Mouse (Mus musculus): ENCODE measurements around the gene Cga. TPM values are rescaled to one million over a fixed set of nuclear protein-coding genes. Genes with fewer than 3 reads are reported as not detected.
A peak's percentile ranks its signal among the peaks of the same experiment; 100 is the strongest.

Cga gene
- not detected for total RNA-seq (2022)

DNA sequence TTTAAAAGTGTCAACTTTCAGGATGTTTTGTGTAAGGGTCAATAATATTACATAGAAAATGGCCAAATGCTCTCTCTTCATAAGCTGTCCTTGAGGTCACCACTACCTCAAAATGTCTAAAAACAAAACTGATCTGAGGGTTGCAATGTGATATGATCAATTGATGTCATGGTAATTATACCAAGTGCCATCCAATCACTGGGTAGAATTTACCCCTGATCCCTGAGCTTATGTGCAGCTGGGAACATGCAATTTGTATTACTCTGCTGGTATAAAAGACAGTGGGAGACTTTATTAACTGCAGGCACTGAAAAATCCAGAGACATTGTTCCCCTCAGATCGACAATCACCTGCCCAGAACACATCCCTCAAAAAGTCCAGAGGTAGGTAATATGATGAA, at the start of gene Cga:
Cga (plus strand) TSS at position 301 of the 400 bp plus-strand sequence.
- no peak for DNase-seq

- DNase-seq = no peak
These were observed 49.7 kb upstream of the Cga start for GRCm38 (mm10) chr4:34843839-34844238.

DNA sequence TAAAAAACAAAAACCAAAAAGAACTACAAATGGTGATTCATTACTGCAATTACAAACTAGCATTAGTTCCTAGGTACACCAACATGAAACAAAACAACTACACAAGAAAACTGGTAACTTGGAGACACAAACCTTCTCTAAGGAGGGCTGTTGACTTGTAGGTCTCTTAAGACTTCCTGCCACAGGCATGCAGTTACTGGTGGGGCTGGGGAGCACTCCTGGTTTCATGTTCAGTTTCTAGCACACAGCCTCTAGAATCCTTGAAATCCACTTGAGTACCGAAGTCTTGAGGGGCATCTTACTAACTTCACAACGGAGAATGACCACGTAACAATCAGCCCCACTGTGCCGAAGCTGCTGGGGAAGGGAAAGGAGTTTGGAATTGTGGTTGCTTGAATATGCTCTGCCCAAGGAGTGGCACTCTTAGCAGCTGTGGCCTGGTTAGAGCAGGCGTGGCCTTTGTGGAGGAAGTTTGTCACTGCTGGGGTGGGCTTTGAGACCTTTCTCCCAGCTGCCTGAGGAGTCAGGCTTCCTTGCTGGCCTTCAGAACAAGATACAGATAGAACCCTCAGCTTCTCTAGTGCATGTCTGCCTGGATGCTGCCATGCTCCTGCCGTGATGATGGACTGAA, 45.8 kb upstream of the Cga start:
- DNase-seq = no peak

DNA sequence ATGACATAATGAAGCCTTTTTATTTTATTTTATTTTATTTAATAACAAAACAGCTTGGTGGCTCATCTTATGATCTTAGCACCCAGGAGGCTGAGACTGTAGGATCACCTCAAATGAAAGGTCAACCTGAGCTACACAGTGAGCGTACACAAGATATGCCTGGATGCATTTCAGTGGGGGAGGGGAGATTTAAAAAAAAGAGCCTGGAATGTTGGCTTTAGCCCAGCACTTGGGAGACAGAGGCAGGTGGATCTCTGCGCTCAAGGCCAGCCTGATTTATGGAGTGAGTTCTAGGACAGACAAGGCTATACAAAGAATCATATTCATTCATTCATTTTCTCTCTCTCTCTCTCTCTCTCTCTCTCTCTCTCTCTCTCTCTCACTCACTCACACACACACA, 43.4 kb upstream of the Cga start:
- DNase-seq = no peak

DNA sequence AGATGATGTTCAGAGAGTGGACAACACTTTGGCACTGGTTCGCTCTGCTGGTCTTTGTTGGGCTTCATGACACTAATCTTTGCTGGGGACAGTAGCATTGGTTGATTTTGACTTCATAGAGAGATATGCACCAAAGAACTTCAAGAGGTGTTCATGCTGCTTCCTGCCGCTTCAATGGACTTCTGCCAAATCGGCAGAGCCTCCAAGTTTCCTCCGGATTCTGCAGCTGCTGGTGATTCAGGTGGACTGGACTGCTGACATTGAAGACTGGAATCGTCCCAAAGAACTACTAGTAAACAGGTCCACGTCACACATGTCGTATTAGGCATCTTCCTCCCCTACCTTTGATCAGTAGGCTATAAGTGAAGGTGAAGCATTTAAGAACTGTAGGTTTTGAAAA, 41.5 kb upstream of the Cga start:
- no peak for DNase-seq

- no peak for DNase-seq
These were observed 37.6 kb upstream of the Cga start for GRCm38 (mm10) chr4:34855966-34856365.

DNA sequence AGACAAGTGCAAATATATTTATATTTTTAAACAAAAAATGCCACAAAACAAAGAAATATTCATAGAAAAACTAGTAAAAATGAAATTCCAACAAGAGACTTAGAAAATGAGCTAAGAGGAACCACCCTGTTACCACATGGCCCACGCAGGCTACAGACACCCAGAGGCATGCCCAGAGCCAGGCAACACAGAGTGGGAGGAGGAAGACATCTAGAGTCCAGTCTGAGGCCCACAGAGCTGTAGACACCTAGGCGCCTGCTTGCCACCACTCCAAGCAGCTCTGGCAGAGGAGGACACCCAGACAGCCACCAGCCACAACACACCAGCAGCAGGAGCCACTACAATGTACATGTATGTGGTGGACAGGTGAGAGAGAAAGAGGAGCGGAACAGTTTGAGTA, 34.7 kb upstream of the Cga start:
- no peak for DNase-seq

GRCm38 (mm10) chr4:34859416-34859815, 34.2 kb upstream of the Cga start:
- DNase-seq = no peak

- no peak for DNase-seq
These were observed 32.1 kb upstream of the Cga start for GRCm38 (mm10) chr4:34861438-34861837.

DNA sequence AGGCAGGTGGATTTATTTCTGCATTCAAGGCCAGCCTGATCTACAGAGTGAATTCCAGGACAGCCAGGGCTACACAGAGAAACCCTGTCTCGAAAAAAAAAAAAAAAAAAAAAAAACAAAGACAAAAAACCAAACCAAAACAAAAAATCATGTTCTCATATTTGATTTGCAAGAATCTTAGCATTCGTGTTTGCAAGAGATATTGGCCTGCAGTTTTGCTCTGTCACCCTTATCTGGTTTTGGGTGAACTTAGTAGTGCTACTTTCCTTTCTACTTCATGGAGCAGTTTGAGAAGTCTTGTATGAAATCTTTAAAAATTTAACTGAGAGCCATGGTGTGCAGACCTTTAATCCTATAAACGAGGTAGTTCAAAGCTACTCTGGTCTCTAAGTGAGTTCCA, 23.8 kb upstream of the Cga start:
- no peak for DNase-seq

- no peak for DNase-seq
These were observed 20.6 kb upstream of the Cga start for GRCm38 (mm10) chr4:34872896-34873495.

DNA sequence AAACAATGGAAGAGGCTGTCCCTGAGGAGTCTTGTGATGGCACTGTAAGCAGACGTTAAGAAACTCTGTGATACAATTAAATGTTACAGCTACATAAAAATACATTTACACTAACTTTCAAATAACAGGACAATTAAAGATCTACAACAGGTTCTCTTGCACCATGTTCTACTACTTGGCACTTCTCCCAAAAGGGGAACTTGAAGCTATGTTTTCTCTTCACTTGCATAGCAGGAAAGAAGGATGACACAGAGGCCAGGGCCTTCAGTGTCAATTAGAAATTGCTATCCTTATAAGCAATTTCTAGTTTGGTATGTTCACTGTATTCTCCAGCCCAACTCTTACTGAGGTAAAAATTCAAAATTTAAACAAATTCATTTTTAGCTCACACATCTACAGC, 19.3 kb upstream of the Cga start:
- no peak for DNase-seq

DNA sequence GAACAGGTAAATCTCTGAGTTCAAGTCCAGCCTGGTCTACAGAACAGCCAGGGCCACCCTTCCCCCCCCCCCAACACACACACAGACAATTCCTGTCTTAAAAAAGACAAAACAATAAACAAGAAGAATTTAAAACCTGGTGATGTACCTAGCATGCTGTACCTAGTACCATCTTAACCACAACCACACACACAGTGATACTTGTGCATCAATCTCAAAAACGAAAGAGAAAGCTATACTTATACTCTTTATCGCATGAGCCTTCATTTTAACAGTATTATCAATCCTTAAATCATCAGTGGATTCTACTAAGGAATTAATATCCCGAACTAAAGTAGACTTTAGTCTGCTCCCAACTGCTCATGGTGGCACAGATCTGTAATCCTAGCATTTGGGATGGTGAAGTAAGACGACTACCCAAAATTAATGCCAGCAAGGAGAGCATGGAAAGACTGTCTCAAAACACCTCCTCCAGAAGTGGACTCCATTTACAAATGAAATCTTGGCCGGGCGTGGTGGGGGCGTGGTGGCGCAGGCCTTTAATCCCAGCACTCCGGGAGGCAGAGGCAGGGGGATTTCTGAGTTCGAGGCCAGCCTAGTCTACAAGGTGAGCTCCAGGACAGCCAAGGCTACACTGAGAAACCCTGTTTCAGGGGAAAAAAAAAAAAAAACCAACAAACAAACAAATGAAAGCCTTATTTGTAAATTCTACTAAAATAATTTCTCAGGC, 12.5 kb upstream of the Cga start:
- DNase-seq = no peak

GRCm38 (mm10) chr4:34881851-34882250, 11.7 kb upstream of the Cga start:
- DNase-seq = no peak

DNA sequence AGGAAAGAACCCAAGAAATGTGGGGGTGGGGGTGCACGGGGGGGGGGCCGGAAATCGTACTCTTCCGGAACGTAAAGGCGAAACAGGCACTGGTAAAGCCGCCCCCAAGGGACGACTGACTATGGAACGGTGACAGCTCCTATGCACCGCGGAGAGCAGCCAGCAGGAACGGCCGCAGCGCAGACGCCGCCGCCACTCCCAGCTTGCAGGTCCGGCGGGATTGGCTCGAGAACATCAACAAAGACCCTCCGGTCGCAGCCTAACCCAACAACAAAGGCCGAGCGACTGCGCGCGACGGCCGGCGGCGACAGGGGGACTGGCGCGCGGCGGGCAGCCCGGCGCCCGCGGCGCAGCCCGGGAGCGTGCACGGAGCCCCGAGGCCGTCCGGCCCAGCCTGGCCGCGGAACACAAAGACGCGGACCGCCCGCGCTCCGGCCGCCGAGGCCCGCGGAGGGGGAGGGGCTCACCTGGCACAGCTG, 11.2 kb upstream of the Cga start:
- no peak for DNase-seq

- DNase-seq = peak; percentile 93
These were observed 10.8 kb upstream of the Cga start, which contains the start of gene Zfp292 for GRCm38 (mm10) chr4:34882818-34883217. Zfp292 (minus strand) TSS chr4:34882960.

DNA sequence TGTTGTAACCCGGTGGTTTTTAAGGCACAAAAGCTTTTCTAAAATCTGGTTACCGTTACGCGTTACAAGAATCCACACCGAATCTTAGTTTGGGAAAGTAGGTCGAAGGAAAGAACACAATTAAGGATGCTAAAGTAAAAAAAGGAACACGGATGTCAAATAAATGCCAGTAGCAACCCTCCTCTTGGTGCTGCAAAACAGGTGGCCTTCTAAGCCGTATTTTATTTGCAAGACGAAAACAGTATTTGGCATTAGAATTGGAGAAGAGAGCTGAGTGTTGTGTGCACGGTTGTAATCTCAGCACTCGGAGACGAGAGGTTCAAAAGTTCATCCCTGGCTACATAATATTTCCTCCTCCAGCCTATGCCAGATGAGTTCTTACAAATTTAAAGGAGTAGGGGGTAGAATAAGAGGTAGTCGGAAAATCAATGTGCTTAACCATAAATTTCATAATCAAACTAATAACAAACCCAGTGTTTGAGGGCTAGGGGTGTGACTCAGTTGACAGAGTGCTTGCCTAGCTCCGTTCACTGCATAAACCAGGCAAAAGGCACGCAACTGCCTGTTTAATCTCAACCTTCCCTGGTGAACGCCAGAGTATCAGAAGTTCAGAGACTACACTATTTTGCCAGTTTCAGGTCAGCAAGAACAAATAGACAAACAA, 10.1 kb upstream of the Cga start:
- no peak for DNase-seq

- no peak for DNase-seq
These were observed 7.8 kb upstream of the Cga start for GRCm38 (mm10) chr4:34885631-34886351.

DNA sequence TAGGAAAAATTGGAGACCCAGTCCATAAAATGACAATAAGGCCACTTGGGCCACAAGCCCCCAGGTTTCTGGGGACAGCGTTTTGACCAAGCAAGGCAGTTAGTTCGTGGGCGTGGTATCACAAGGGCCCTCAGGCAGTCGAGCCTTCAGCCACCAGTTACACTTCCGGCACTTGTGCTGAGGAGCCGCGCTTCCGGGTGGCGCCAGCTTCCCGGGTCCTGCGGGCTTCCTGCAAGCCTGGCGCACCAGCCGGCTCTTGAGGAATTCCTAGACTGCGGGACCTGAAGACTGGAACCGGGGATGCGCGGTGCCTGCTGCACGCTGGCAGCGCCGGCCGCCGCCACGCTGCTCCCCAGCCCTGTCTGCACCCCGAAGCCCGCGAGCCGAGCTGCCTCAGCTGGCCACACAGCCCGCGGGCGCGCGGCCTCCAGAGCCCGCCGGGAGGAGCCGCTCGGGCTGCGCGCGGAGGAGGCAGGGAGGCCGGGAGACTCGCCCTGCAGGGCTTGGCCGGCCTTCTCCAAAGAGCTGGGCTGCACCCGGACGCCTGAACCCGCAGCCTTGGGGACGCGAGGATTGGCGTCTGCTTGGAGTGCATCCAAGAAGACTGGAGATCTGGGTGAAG, 7.0 kb upstream of the Cga start:
- peak; percentile 77 for DNase-seq

GRCm38 (mm10) chr4:34887295-34887694, 6.3 kb upstream of the Cga start:
- no peak for DNase-seq

DNA sequence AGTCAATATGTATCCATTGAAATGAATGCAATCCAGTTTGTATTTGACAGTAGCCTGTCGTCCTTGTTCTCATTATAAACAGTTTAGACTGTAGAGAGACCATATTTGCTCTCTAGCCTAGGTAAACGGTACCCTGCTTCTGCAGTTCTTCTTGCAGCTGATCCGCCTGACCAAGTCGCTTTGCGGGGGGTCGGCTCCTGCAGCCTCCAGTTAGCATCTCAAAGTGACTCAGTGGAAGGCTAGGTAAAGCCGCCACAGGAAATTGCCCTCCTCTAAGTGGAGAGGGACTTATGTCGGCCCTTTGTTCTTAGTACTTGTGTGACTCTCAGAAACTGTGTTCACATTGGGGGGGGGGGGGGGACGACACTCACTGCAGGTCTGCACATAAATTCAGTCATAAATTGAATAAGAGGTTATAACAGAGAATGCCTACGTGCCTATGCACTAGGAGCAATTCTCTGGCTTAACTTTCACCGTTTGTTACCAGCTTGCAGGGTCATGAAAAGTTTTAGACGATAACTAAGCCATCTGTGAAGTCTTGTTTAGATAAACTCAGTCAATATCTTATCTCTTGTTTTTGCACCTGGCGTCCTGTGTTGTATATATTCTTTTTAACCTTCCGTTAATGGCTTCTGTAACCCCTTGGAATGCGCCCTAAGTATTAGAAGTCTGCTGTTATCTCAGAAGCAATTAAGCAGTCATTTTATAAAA, 4.3 kb upstream of the Cga start:
- no peak for DNase-seq
